Mouse (Mus musculus) splenic B cell, adult 2 months (primary cell): Measurements from ENCODE around the gene Gm10061.
"Not testable (repeated sequence)": the region's sequence is repeated elsewhere in the genome, so short reads cannot be mapped to it uniquely, and the experiment has no call there.

Experiments used
- DNase-seq: peaks from one replicate; pipeline ENCODE4 v3.0.0-alpha.2; 2011; ENCODE audit warnings: low read depth, low spot score
- H3K27me3 ChIP-seq: 2 replicates; pipeline ENCODE4 v1.6.1; 2012; ENCODE audit warnings: mild to moderate bottlenecking, low read length, moderate library complexity, mixed read lengths; ENCODE audit not compliant: control insufficient read depth, poor library complexity, insufficient read depth, severe bottlenecking
- H3K36me3 ChIP-seq: 2 replicates; pipeline ENCODE4 v1.6.1; 2012; ENCODE audit warnings: mild to moderate bottlenecking, low read length, moderate library complexity, mixed read lengths; ENCODE audit not compliant: control insufficient read depth, poor library complexity, insufficient read depth, severe bottlenecking

Gene Gm10061

GRCm38 (mm10) chr16:89150786-89151185 is at the start of gene Gm10061:
TSS of gene Gm10061 (plus strand) at chr16:89151086.
- DNase-seq = no peak
- Histone ChIP-seq H3K36me3 (no peaks in the 10 kb centered on the region), H3K27me3 (no peaks in the 10 kb centered on the region)

- no peaks in the 10 kb centered on the region for H3K27me3 ChIP-seq
- H3K36me3 ChIP-seq = no peaks in the 10 kb centered on the region
- DNase-seq = no peak
Observed at GRCm38 (mm10) chr16:89140551-89140950, 10.3 kb upstream of the Gm10061 start, which contains the start of gene Gm6358. TSS of gene Gm6358 (plus strand) at chr16:89140851.

- Histone ChIP-seq H3K27me3 (no peaks in the 10 kb centered on the region), H3K36me3 (no peaks in the 10 kb centered on the region)
- DNase-seq = no peak
Observed at GRCm38 (mm10) chr16:89157652-89158051, 6.8 kb downstream of the Gm10061 start, which contains the start of gene Gm9789. TSS of gene Gm9789 (plus strand) at chr16:89157952.

- not testable (repeated sequence) for H3K27me3 ChIP-seq, H3K36me3 ChIP-seq, DNase-seq
Observed at GRCm38 (mm10) chr16:89169190-89169589, 18.3 kb downstream of the Gm10061 start, which contains the start of gene Gm7735. TSS of gene Gm7735 (plus strand) at chr16:89169490.

- H3K36me3 ChIP-seq = no peaks in the 10 kb centered on the region
- no peak for DNase-seq
- H3K27me3 ChIP-seq = no peaks in the 10 kb centered on the region
Observed at GRCm38 (mm10) chr16:89174435-89174834, 23.5 kb downstream of the Gm10061 start, which contains the start of gene 1110057P08Rik. TSS of gene 1110057P08Rik (plus strand) at chr16:89174735.

- no peaks in the 10 kb centered on the region for H3K36me3 ChIP-seq
- no peaks in the 10 kb centered on the region for H3K27me3 ChIP-seq
- no peak for DNase-seq
Observed at GRCm38 (mm10) chr16:89188621-89189020, 37.7 kb downstream of the Gm10061 start.
